Mouse (Mus musculus) megakaryocyte-erythroid progenitor cell, adult 5-6 weeks (primary cell): Measurements from ENCODE around the gene Ropn1. TPM values are rescaled to one million over a fixed set of nuclear protein-coding genes. Genes with fewer than 3 reads are reported as not detected.
"Not testable (repeated sequence)": the region's sequence is repeated elsewhere in the genome, so short reads cannot be mapped to it uniquely, and the experiment has no call there.

ENCODE experiments used
- ATAC-seq: replicated peaks from 2 replicates; pipeline ENCODE4 v1.8.0; 2016; ENCODE audit warnings: mild to moderate bottlenecking, inconsistent platforms; ENCODE audit not compliant: severe bottlenecking, poor library complexity, low FRiP score, low TSS enrichment
- total RNA-seq, 2 experiments: library from RNA; stranded (forward) in 1 of 2; stranded (reverse) in 1 of 2; fragments of 200-1000, 215-1000 nt in 1 of 2; fragments of >200 nt in 1 of 2; fragmentation: Nextera tagmentation in 1 of 2; gene quantifications; 2 replicates each; pipeline ENCODE4 v1.2.3; 2014 to 2017

Ropn1 gene
- total RNA-seq (2014; fragmentation: Nextera tagmentation) (not detected in 2 replicates), total RNA-seq (2017) (not detected in 2 replicates)

GRCm38 (mm10) chr16:34649621-34650020 is at the start of gene Ropn1:
Gene Ropn1, plus strand, starts transcription at chr16:34649921.
- no peak for ATAC-seq

DNA sequence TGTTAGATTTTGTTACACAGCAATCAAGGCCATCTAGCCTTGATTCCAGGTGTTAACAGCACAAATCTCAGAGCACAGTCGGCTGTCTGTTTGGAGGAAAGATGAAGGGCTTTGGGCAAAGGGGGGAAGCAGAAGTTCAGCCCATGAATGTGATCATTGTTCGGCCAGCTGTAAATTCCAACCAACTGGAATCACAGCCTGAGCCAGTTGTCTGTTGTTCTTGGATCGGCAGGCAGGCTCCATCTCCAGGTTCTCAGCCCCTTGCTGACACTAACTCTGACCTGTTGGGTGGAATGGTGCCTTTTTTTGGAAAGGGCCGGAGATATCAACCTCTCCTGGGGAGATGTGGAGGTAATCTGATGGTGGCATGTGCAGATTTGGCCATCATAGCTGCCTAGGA is 47.8 kb upstream of the Ropn1 start:
- no peak for ATAC-seq

GRCm38 (mm10) chr16:34603076-34603475 is 46.6 kb upstream of the Ropn1 start:
- ATAC-seq = no peak

GRCm38 (mm10) chr16:34603854-34604253 is 45.9 kb upstream of the Ropn1 start:
- no peak for ATAC-seq

DNA sequence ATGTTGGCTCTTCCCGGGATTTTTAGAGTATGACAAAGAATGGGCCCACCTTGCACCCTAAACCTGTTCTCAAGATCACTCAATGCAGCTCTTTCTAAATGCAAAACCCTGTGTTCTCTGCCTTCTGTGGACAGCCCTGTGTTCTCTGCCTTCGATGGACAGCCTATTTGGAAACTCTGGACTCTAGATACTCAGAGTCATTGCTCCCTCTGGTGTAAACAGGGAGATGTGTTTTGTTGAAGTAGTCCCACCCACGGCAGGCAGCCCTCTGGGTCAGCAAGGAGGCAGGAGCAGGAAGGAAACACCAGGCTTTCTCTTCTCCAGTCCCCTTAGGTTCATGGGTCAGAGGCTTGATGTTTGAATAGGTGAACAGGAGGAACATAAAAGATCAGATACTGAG is 44.0 kb upstream of the Ropn1 start:
- ATAC-seq = no peak

- ATAC-seq = no peak
These were observed 39.6 kb upstream of the Ropn1 start for GRCm38 (mm10) chr16:34610137-34610536.

DNA sequence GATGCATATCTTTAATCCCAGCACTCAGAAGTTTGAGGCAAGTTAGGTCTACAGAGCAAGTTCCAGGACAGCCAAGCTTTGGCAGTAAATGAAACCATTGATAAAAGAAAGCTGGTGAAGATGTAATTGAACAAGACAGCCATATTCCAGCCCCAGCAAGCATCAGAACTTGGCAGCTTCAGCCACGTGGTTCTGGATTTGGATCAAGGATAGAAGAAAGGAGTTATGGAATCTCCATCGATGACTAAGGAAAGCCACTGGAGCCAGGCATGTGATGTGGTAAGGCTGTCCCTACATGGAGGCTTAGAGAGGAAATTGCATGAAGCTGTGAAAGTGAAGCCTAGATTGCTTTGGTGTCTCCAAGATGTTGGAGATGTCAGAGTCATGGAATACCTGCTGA is 35.7 kb upstream of the Ropn1 start:
- no peak for ATAC-seq

- no peak for ATAC-seq
These were observed 22.1 kb upstream of the Ropn1 start for GRCm38 (mm10) chr16:34627591-34627990.

DNA sequence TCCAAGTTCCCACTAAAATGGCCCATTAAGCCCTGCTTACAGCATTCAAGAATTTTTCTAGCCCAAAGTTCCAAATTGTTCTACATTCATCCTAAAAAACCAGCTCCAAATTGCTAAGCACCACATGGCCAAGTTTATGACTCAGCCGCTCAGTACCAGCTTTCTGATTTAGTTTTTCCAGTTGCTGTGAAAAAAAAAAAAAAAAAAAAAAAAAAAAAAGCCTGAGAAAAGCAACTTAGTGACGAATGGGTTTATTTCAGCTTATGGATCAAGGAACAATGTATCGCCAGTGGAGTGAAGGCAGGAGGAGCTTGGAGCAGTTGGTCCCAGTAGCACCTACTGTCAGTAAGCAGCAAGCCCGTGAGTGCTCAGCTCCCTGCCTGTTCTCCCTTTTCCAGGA is 21.3 kb upstream of the Ropn1 start:
- no peak for ATAC-seq

DNA sequence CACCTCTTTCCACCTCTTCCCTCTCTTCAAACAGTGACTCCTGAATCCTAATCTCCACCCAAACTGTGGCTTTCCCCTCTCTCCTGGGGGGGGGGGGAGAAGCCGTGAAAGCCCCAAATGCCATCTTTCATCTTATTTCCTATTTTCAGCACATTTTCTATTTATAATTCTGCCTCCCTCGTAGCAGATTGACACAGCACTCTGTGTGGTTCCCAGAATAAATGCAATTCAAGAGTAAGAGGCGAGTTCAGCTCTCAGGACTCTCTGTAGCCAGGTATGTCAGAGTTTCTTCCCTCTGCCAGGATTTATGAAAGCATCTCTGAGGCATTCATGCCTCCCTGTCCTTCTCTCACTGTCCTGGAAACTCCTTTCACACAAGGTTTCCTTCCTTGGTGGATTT is 14.2 kb upstream of the Ropn1 start:
- no peak for ATAC-seq

DNA sequence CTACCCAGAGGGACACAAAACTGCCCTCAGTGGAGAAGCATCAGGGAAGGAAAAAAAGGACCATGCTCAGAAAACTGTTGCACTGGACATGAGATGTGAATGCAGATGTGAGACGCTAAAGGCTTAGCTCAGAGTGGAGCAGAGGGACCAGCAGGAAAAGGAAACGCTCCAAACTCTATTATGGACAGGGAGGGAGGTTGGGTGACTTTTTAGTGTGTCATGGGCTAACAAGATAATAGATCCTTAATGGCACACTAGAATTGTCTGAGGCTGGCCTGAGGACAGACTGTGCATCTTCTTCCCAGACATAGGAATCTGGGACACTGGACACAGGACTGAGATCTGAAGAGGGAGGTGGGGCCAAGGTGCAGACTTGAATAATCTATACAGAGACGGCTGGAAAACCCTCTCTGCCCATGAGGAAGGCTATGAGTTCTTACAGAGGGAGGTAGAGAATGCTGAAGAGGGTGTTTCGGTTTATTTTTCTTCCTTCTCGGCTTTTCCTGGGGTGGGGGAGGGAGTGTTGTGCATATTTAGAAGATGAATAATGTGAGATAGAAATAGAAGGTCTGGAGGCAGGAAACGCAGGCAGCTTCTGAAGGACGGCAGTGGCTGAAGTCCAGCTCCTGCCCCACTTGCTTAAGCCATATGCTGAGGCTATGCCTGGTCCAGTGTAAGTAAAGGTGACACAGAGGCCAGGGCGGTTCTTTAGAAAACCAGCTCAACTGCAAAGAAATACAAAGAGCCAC is 6.0 kb upstream of the Ropn1 start:
- no peak for ATAC-seq

GRCm38 (mm10) chr16:34653023-34653422 is 3.3 kb downstream of the Ropn1 start:
- no peak for ATAC-seq

GRCm38 (mm10) chr16:34657566-34657965 is 7.8 kb downstream of the Ropn1 start:
- ATAC-seq = not testable (repeated sequence)

DNA sequence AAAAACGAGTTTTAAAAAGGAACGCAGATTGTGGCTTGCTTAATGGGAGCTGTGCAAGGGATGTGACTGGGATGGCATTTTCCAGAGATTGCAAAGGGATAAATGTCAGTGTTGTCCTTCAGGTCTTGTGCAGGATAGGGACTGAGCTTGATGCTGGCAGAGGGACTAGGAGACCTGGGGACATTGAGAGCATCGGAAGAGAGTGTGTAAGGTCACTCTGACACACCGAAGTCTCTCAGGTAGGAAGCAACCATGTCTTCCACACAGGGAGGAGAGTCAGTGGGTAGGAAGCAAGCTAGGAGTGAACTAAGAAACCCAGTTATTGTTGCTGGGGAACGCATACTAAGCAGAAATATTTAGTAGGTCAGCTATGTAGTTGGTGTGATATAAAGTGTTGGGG is 8.3 kb downstream of the Ropn1 start:
- no peak for ATAC-seq

DNA sequence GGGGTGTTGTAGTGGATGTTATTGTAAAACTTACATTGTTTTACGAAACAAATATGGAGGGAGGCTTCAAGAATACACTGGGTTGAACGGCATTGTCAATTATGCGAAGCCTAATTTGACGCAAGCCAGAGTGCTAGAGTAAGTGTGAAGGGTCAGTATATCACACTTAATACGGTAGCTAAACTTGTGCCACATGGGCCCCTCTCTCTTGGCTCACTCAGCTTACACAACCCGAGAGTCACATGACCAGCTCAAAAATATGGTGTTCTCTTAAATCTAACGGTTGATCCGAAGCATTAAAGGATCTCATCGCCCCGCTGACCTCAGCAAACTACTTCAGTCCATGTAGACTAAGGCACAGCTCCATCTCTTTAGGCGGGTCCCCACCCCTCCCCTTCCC is 8.7 kb downstream of the Ropn1 start:
- no peak for ATAC-seq

DNA sequence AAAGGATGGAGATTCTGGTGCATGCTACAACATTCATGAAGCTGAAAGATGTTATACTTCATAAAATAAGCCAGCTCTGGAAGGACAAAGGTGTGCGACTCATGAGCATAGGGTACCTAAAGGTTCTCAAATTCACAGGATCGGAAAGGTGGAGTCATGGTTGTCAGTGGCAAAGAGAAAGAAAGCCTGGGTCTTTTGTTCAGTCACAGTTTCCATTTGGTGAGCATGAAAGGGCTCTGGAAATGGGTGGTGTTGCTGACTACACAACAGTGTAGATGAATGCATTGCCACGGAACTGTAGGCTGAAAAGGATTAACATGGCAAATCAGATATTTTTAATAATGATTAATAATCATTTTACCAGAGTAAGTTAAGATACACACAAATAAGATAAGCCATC is 14.8 kb downstream of the Ropn1 start:
- ATAC-seq = no peak

- ATAC-seq = peak; percentile 90
These were observed 17.5 kb downstream of the Ropn1 start for GRCm38 (mm10) chr16:34667031-34667726.

DNA sequence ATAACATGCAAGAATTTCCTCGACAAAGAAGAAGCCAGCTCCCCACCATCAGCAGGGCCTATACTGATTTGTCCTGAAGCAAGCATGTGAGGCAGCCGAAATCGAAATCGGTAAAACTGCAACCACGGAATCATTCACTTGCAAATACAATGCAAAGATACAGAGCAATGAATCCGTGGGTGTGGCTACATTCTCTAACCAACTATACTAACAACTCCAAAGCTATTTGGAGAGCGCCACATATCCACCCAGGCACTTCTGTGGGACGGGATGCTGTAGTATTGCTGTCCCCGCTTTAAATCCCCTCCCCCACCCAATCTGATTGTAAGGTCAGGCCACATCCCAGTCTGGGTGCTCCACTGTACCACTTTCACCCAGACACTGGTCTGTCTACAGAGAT is 18.6 kb downstream of the Ropn1 start:
- no peak for ATAC-seq

DNA sequence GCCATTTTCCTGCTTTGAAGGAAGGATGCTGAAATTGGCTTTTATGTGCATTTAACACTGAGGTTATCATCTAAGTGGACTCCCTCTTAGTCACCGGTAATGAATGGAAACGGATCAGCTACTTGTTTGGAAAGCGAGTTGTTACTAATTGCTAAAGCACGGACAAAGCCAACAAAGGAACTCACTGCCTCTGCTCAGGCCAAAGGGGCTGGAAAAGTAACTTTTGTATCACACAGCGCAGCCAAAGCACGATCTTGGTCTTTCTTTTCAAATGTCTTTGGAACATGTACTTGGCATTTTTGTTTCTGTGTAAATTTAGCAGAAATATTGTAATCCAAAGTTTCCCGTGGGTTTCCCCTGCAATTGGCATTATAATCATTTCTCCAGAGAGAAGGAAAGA is 22.2 kb downstream of the Ropn1 start:
- no peak for ATAC-seq

GRCm38 (mm10) chr16:34672822-34673221 is 23.1 kb downstream of the Ropn1 start:
- ATAC-seq = no peak

DNA sequence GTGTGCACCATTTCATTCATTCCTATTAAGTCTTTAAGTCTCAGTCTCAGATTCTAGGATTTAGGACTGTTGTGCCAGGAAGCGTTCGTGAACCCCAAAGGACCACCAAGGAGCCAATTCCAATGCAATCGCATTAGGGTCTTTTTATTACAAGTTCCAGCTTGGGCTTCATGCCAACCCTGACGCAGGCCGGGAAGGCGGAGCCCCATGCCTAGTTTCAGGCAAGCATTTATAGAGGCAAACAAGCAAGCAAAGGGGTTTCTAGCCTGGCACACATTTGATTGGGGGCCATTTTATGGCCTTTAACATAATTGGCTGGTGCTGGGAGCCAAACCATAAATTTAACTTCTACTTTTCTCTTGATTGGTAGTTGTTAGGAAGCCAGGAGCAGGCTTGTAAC is 24.6 kb downstream of the Ropn1 start:
- no peak for ATAC-seq
